Mouse (Mus musculus): ENCODE results near the gene Grin2b.

DNA sequence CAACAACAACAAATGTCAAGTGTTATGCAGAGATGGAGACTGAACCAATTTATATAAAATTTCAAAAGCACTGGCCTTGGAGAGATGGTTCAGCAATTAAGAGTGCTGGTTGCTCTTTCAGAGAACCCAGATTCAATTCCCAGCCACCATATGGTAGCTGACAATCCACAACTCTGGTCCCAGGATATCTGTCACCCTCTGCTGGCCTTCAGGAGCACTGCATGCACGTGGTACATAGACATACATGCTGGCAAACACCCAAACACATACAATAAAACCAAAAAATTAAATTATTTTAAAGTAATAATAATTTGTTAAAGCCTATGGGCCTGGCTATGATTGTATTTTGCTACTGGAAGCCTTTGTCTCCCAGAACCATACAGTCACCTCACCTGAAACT, 77.0 kb downstream of the Grin2b start:
- TF ChIP-seq CTCF (IDR thresholded peaks at IDR 0.05; ENCODE audit: control insufficient read depth, insufficient read depth, insufficient read length): no peak
- TF ChIP-seq FOSL1 (IDR thresholded peaks at IDR 0.05; ENCODE audit: insufficient read depth, low read length, poor library complexity, severe bottlenecking): no peak
- no peak for TF ChIP-seq CEBPB (IDR thresholded peaks at IDR 0.05; ENCODE audit: low read depth)
- no peak for TF ChIP-seq MAX (IDR thresholded peaks at IDR 0.05)
- no peak for TF ChIP-seq USF1 (IDR thresholded peaks at IDR 0.05; ENCODE audit: low read depth)
- no peak for TF ChIP-seq MYOG (IDR thresholded peaks at IDR 0.05; ENCODE audit: control insufficient read depth, extremely low read depth, insufficient read length)
- no peak for TF ChIP-seq MYOD1 (IDR thresholded peaks at IDR 0.05; ENCODE audit: control insufficient read depth, insufficient read length, low read depth)
